Mouse (Mus musculus) granulocyte monocyte progenitor cell, adult 5-6 weeks (primary cell): ENCODE measurements at regions not wholly inside any gene's neighbourhood (a gene's known extent, or its start where the extent isn't known, plus 50 kb on each side); places are given as distances from the start of the nearest gene placed in this dataset.

Source experiments
- ATAC-seq: replicated peaks from 2 replicates; pipeline ENCODE4 v1.8.0; 2016; ENCODE audit warnings: mild to moderate bottlenecking, moderate TSS enrichment, inconsistent platforms; ENCODE audit not compliant: poor library complexity, severe bottlenecking

- ATAC-seq, result no peak
Measured at GRCm38 (mm10) chr2:57597694-57598358, 360.4 kb downstream of the Gpd2 start.

- ATAC-seq, result no peak
Measured at GRCm38 (mm10) chr2:57611599-57611998, 374.2 kb downstream of the Gpd2 start.

GRCm38 (mm10) chr2:57613243-57613642 is 375.8 kb downstream of the Gpd2 start:
- ATAC-seq, result no peak

DNA sequence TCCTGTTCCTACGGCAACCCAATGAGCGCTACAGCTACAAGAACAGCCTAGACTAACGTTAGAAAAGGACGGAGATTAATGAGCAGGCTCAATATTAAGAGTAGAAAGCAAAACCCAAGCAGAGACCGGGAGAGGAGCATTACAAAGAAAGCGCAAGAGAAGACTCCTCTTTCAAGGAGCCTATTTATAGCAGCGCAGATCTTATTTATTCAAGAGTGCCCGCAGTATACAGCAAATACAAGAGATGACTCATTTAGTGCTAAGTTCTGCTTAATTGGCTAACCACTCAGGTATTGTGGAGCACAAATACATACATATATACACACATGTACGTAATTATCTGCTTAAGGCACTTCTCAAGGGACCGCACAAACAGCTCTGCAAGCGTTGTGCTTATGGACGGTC is 377.2 kb downstream of the Gpd2 start:
- no peak for ATAC-seq

GRCm38 (mm10) chr2:57616525-57617225 is 379.2 kb downstream of the Gpd2 start:
- peak; percentile 46 for ATAC-seq

DNA sequence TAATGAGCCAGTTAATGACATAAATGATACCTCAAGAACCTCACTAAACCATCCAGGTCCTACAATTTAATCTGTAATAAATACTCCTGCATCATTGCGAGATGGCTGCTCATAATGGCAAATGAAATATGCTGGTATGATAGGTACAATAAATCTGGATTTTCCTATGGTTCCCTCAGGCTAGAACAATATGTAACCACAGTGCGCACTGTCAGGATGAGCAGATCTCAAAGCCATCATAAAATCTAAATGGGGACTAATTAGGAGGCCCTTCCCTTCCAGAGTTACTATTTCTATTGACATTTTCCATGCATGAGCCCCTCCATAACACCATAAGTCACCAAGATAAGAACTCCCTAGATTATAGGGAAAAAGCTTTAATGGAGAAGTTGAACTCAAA is 379.8 kb downstream of the Gpd2 start:
- no peak for ATAC-seq

DNA sequence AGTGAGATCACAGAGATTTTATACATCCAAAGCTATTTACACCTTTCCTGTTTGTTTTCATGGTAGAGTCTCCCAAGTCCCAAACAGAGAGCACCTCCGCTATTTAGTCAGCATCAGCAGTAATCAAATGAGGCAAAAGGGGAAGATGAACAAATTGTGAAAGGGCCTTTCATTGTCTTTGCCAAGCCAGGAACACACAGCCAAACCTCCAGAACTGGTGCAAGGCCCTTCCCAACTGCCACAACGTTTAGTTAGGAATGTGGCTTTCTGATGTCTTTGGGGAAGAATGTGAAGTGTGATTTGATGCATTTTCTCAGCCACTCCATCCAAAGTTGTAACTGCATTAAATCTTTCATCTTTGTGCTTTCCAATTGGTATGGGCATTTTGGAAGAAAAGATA is 353.6 kb upstream of the Galnt5 start:
- peak; percentile 55 for ATAC-seq

DNA sequence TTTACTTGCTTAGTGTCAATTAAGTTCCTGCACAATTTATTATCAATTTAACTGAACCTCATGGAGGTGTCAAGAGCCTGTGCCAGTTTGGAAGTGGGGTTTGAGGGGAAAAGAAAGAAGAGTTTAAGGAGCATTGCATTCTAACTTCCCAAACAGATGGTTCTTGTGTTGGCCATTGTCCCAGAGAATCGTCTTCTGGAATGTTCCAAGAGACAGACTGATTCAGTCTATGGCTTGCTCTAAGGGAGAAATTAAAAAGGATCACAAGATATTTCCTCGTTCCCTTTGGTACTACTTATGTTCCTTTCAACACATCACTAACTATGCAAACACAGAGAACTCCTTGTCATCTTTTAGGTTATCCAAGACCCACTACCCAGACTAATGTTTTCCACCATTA is 353.1 kb upstream of the Galnt5 start:
- ATAC-seq, result no peak

DNA sequence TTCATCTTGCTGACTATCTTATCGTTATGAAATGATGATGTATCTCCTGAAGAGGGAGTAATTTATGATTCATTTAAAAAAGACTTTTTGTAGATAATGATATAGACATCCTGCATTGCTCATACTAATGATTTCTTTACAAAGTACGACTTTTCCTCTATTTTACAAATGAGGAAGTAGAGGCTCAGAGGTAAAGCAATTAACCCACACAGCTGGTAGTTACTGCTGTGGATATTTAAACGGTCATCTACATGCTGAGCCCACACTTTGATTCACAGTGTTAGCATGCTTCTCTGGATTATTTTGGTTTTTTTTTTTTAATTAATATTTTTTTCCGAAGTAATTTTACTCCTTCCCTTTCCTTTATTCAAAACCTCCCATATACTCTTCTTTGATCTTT is 348.7 kb upstream of the Galnt5 start:
- peak; percentile 70 for ATAC-seq

GRCm38 (mm10) chr2:57657409-57657808 is 340.3 kb upstream of the Galnt5 start:
- no peak for ATAC-seq

DNA sequence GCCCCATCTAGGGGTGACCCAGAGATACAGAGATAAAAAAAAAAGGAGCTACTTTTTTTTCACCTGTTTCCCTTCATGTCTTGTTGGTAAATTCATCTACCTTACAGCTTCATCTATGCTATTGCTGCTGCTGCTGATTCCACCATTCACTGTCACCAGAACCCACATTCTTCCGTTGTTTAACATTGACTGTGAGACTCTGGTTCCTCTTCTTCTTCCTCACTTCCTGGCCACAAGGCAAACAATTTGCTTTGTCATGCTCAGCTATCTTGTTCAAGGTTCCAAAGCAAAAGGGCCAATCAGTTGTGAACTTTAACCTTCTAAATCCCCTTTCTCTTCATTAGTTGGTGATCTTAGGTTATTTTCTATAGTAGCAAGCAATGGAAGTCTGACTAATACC is 335.8 kb upstream of the Galnt5 start:
- peak; percentile 66; the same call in 1 of the 2 replicates for ATAC-seq

DNA sequence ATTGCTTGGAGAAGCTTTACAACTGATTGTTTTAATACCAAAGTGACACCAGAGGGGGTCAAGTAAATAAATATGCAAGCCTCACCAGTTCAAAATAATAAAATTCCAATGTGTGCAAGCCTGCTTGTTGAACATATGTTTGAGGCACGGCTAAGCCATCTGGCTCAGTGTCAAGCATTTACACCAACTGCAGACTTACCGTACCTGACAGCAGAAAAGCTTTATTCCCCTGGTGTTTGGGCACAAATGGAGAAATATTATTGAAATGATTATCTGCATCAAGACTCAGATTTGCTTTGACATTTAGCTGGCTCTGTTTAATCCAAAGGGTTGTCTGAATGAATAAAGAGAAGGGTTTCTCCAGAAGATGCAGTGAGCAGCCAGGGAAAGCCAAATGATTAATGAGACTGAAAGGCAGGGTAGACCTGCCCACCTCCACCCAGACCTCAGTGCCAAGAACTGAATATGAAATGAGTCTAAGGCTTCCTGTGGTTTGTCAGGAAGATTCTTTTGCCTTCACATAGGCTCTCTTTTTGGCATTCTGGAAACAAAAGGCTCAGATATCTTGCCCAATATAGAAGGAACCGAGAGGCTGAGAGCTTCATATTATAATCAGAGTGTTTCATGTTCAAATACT is 325.6 kb upstream of the Galnt5 start:
- no peak for ATAC-seq

GRCm38 (mm10) chr2:57689877-57690276 is 307.8 kb upstream of the Galnt5 start:
- peak; percentile 59 for ATAC-seq

- ATAC-seq, result peak; percentile 88
Measured at GRCm38 (mm10) chr2:57696992-57697772, 300.5 kb upstream of the Galnt5 start.

GRCm38 (mm10) chr2:57698659-57699061 is 299.0 kb upstream of the Galnt5 start:
- ATAC-seq, result peak; percentile 72

GRCm38 (mm10) chr2:57699226-57699625 is 298.5 kb upstream of the Galnt5 start:
- ATAC-seq, result no peak

GRCm38 (mm10) chr2:57716754-57717510 is 280.8 kb upstream of the Galnt5 start:
- no peak for ATAC-seq
